Mouse (Mus musculus): ENCODE data around the gene Ppp1r9a.

DNA sequence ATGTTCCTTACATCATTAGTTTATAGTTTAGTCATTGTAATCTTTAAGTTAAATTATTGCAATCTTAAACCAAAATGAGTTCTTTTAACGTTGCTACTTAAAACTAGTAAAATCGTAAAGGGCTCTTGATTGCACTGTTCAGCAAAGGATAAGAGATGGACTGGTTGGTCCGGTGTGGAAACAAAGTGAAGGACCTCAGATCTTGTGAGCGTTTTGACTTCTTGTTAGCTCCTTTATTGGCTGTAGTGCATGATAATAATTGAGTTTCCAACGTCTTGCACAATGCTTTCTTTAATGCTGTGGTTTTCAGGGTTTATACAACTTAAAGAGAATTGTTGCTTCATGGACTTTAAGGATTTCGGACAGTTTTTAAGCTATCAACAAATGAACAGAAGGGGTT, 259.3 kb downstream of the Ppp1r9a start:
- TF ChIP-seq CTCF (IDR thresholded peaks at IDR 0.05; ENCODE audit: borderline replicate concordance, extremely low read depth, insufficient read depth, insufficient read length) (no peak), POLR2A (IDR thresholded peaks at IDR 0.05; ENCODE audit: borderline replicate concordance, extremely low read depth, insufficient read depth, insufficient read length, poor library complexity, severe bottlenecking) (no peak)
